Mouse (Mus musculus): Measurements from ENCODE around the gene Gm20458. TPM values are rescaled to one million over a fixed set of nuclear protein-coding genes. Genes with fewer than 3 reads are reported as not detected.

Gene Gm20458
- polyA plus RNA-seq, 1 experiment from 2014 or later: 3.7 TPM

GRCm38 (mm10) chr2:164465161-164465560 is 4.4 kb downstream of the Gm20458 start:
- no peak overlapping the region for H3K4me3 ChIP-seq
- H3K9me3 ChIP-seq (replicated peaks): no peaks in the 10 kb centered on the region
- H3K4me1 ChIP-seq: peaks cover 16% of the 10 kb centered on the region
- no peak for DNase-seq (ENCODE audit: low spot score)
- H3K36me3 ChIP-seq: peaks cover 41% of the 10 kb centered on the region
- H3K27ac ChIP-seq (replicated peaks): no peak overlapping the region
- H3K27me3 ChIP-seq (ENCODE audit: low read depth, poor library complexity, severe bottlenecking): no peaks in the 10 kb centered on the region

- H3K4me3 ChIP-seq: no peak overlapping the region
- H3K4me1 ChIP-seq: peaks cover 9% of the 10 kb centered on the region
- DNase-seq (ENCODE audit: low spot score): no peak
- H3K36me3 ChIP-seq: peaks cover 41% of the 10 kb centered on the region
- no peak overlapping the region for H3K27ac ChIP-seq (replicated peaks)
- H3K27me3 ChIP-seq (ENCODE audit: low read depth, poor library complexity, severe bottlenecking): no peaks in the 10 kb centered on the region
- H3K9me3 ChIP-seq (replicated peaks): no peaks in the 10 kb centered on the region
- WGBS: 84% methylated on average over 5 of the region's 5 CpGs
Observed at GRCm38 (mm10) chr2:164466787-164467186, 6.0 kb downstream of the Gm20458 start.

- no peak overlapping the region for H3K4me3 ChIP-seq
- peaks cover 35% of the 10 kb centered on the region for H3K36me3 ChIP-seq
- no peak overlapping the region for H3K27ac ChIP-seq (replicated peaks)
- peak; percentile 44 for DNase-seq (ENCODE audit: low spot score)
- 32% methylated on average over 10 of the region's 10 CpGs for WGBS
- no peaks in the 10 kb centered on the region for H3K27me3 ChIP-seq (ENCODE audit: low read depth, poor library complexity, severe bottlenecking)
- H3K9me3 ChIP-seq (replicated peaks): no peaks in the 10 kb centered on the region
- H3K4me1 ChIP-seq: no peaks in the 10 kb centered on the region
Observed at GRCm38 (mm10) chr2:164470254-164470653, 9.5 kb downstream of the Gm20458 start.

GRCm38 (mm10) chr2:164473624-164474023 is 12.9 kb downstream of the Gm20458 start, which contains the start of gene Trp53tg5:
Gene Trp53tg5 (minus strand): TSS chr2:164473724.
- 83% methylated on average over 6 of the region's 6 CpGs for WGBS
- no peak within 1 kb of the TSS for H3K4me3 ChIP-seq
- no peaks in the 10 kb centered on the region for H3K9me3 ChIP-seq (replicated peaks)
- no peaks in the 10 kb centered on the region for H3K4me1 ChIP-seq
- H3K36me3 ChIP-seq: peaks cover 21% of the 10 kb centered on the region
- no peak for DNase-seq (ENCODE audit: low spot score)
- H3K27me3 ChIP-seq (ENCODE audit: low read depth, poor library complexity, severe bottlenecking): no peaks in the 10 kb centered on the region
- no peak within 1 kb of the TSS for H3K27ac ChIP-seq (replicated peaks)

- peak within 1 kb of the TSS; percentile 75 for H3K4me3 ChIP-seq
- H3K36me3 ChIP-seq: peaks cover 8% of the 10 kb centered on the region
- DNase-seq (ENCODE audit: low spot score): peak; percentile 47
- WGBS: 2% methylated on average over 26 of the region's 26 CpGs
- H3K27me3 ChIP-seq (ENCODE audit: low read depth, poor library complexity, severe bottlenecking): peaks cover 63% of the 10 kb centered on the region
- peaks cover 19% of the 10 kb centered on the region for H3K4me1 ChIP-seq
- H3K9me3 ChIP-seq (replicated peaks): no peaks in the 10 kb centered on the region
- H3K27ac ChIP-seq (replicated peaks): peak within 1 kb of the TSS; percentile 76
Observed at GRCm38 (mm10) chr2:164485681-164486257, 25.0 kb downstream of the Gm20458 start, which contains the start of gene Dbndd2. Gene Dbndd2 (plus strand): TSS chr2:164486106.

- DNase-seq (ENCODE audit: low spot score): peak; percentile 43
- Histone ChIP-seq H3K9me3 (replicated peaks) (no peaks in the 10 kb centered on the region), H3K36me3 (peaks cover 8% of the 10 kb centered on the region), H3K4me3 (peak overlapping the region; percentile 75), H3K27ac (replicated peaks) (peak overlapping the region; percentile 76), H3K27me3 (ENCODE audit: low read depth, poor library complexity, severe bottlenecking) (peaks cover 63% of the 10 kb centered on the region), H3K4me1 (peaks cover 19% of the 10 kb centered on the region)
- 1% methylated on average over 87 of the region's 90 CpGs for WGBS
Observed at GRCm38 (mm10) chr2:164486258-164487114, 25.7 kb downstream of the Gm20458 start.

- H3K27ac ChIP-seq (replicated peaks): peak overlapping the region; percentile 76
- peaks cover 63% of the 10 kb centered on the region for H3K27me3 ChIP-seq (ENCODE audit: low read depth, poor library complexity, severe bottlenecking)
- DNase-seq (ENCODE audit: low spot score): no peak
- H3K4me3 ChIP-seq: peak overlapping the region; percentile 75
- no peaks in the 10 kb centered on the region for H3K9me3 ChIP-seq (replicated peaks)
- H3K4me1 ChIP-seq: peaks cover 19% of the 10 kb centered on the region
- H3K36me3 ChIP-seq: peaks cover 8% of the 10 kb centered on the region
- 12% methylated on average over 11 of the region's 11 CpGs for WGBS
Observed at GRCm38 (mm10) chr2:164487115-164487527, 26.4 kb downstream of the Gm20458 start.

- peak overlapping the region; percentile 0; the same call in 1 of the 2 replicates for H3K4me3 ChIP-seq
- peaks cover 8% of the 10 kb centered on the region for H3K36me3 ChIP-seq
- peaks cover 63% of the 10 kb centered on the region for H3K27me3 ChIP-seq (ENCODE audit: low read depth, poor library complexity, severe bottlenecking)
- no peaks in the 10 kb centered on the region for H3K9me3 ChIP-seq (replicated peaks)
- DNase-seq (ENCODE audit: low spot score): no peak
- H3K27ac ChIP-seq (replicated peaks): no peak overlapping the region
- 70% methylated on average over 9 of the region's 9 CpGs for WGBS
- H3K4me1 ChIP-seq: peaks cover 19% of the 10 kb centered on the region
Observed at GRCm38 (mm10) chr2:164487812-164488211, 27.0 kb downstream of the Gm20458 start.

GRCm38 (mm10) chr2:164494126-164494525 is 33.4 kb downstream of the Gm20458 start:
- Histone ChIP-seq H3K27me3 (ENCODE audit: low read depth, poor library complexity, severe bottlenecking) (0 out of 2 replicates have a peak, but pooled peaks cover 9% of the 10 kb centered on the region), H3K4me3 (no peak overlapping the region), H3K36me3 (peaks cover 8% of the 10 kb centered on the region), H3K27ac (replicated peaks) (no peak overlapping the region), H3K4me1 (peaks cover 17% of the 10 kb centered on the region), H3K9me3 (replicated peaks) (no peaks in the 10 kb centered on the region)
- no peak for DNase-seq (ENCODE audit: low spot score)
- WGBS: 47% methylated on average over 2 of the region's 2 CpGs

- peak overlapping the region; percentile 92 for H3K4me3 ChIP-seq
- no peak overlapping the region for H3K27ac ChIP-seq (replicated peaks)
- peaks cover 22% of the 10 kb centered on the region for H3K36me3 ChIP-seq
- DNase-seq (ENCODE audit: low spot score): no peak
- WGBS: 54% methylated on average over 1 of the region's 1 CpGs
- peaks cover 17% of the 10 kb centered on the region for H3K4me1 ChIP-seq
- H3K9me3 ChIP-seq (replicated peaks): no peaks in the 10 kb centered on the region
- H3K27me3 ChIP-seq (ENCODE audit: low read depth, poor library complexity, severe bottlenecking): no peaks in the 10 kb centered on the region
Observed at GRCm38 (mm10) chr2:164496331-164496730, 35.6 kb downstream of the Gm20458 start.

- peak; percentile 88 for DNase-seq (ENCODE audit: low spot score)
- no peaks in the 10 kb centered on the region for H3K27me3 ChIP-seq (ENCODE audit: low read depth, poor library complexity, severe bottlenecking)
- H3K27ac ChIP-seq (replicated peaks): peak within 1 kb of the TSS; percentile 86
- H3K9me3 ChIP-seq (replicated peaks): no peaks in the 10 kb centered on the region
- H3K4me1 ChIP-seq: peaks cover 17% of the 10 kb centered on the region
- H3K36me3 ChIP-seq: peaks cover 30% of the 10 kb centered on the region
- H3K4me3 ChIP-seq: peak within 1 kb of the TSS; percentile 92
- 4% methylated on average over 43 of the region's 43 CpGs for WGBS
Observed at GRCm38 (mm10) chr2:164496847-164497690, 36.3 kb downstream of the Gm20458 start, which contains the start of gene Pigt. Gene Pigt (plus strand): TSS chr2:164497520.

- 5% methylated on average over 21 of the region's 21 CpGs for WGBS
Observed at GRCm38 (mm10) chr2:164497691-164498268, 37.0 kb downstream of the Gm20458 start.

More at GRCm38 (mm10) chr2:164497691-164498268, 37.0 kb downstream of the Gm20458 start:
- DNase-seq (ENCODE audit: low spot score): no peak
- H3K27me3 ChIP-seq (ENCODE audit: low read depth, poor library complexity, severe bottlenecking): no peaks in the 10 kb centered on the region
- H3K27ac ChIP-seq (replicated peaks): peak overlapping the region; percentile 86
- no peaks in the 10 kb centered on the region for H3K9me3 ChIP-seq (replicated peaks)
- H3K4me3 ChIP-seq: peak overlapping the region; percentile 92
- peaks cover 37% of the 10 kb centered on the region for H3K36me3 ChIP-seq
- H3K4me1 ChIP-seq: peaks cover 17% of the 10 kb centered on the region
